Mouse (Mus musculus) megakaryocyte, embryonic 14.5 days (primary cell): ENCODE data around the gene Lrig3. TPM values are rescaled to one million over a fixed set of nuclear protein-coding genes. Genes with fewer than 3 reads are reported as not detected.

ENCODE experiments used
- H3K27me3 ChIP-seq: replicated peaks from 2 replicates; pipeline ENCODE3; 2012; ENCODE audit warnings: inconsistent platforms
- H3K36me3 ChIP-seq: replicated peaks from 2 replicates; pipeline ENCODE3; 2012; ENCODE audit warnings: low read length, inconsistent platforms, mixed read lengths
- H3K4me1 ChIP-seq: 2 replicates; pipeline ENCODE4 v1.6.1; 2012; ENCODE audit warnings: inconsistent platforms
- H3K4me3 ChIP-seq: replicated peaks from 2 replicates; pipeline ENCODE3; 2012; ENCODE audit warnings: moderate library complexity, mild to moderate bottlenecking, inconsistent platforms
- H3K9me3 ChIP-seq: 2 replicates; pipeline ENCODE4 v1.6.1; 2012; ENCODE audit warnings: inconsistent platforms
- FLI1 ChIP-seq: IDR thresholded peaks from 2 replicates; pipeline ENCODE4 v1.6.1; 2012; ENCODE audit warnings: low read length, inconsistent platforms, mixed read lengths
- GATA1 ChIP-seq: IDR thresholded peaks from 3 replicates; pipeline ENCODE4 v1.6.1; 2012; ENCODE audit warnings: mixed read lengths, low read length, inconsistent platforms, borderline replicate concordance
- polyA plus RNA-seq: library from polyadenylated mRNA; stranded (reverse); fragments of >175 nt; gene quantifications from 2 replicates; pipeline ENCODE4 v1.2.3, GENCODE M21; 2012; ENCODE audit warnings: low replicate concordance; ENCODE audit not compliant: insufficient read depth

The Lrig3 gene
- polyA plus RNA-seq, 1 experiment = not detected

DNA sequence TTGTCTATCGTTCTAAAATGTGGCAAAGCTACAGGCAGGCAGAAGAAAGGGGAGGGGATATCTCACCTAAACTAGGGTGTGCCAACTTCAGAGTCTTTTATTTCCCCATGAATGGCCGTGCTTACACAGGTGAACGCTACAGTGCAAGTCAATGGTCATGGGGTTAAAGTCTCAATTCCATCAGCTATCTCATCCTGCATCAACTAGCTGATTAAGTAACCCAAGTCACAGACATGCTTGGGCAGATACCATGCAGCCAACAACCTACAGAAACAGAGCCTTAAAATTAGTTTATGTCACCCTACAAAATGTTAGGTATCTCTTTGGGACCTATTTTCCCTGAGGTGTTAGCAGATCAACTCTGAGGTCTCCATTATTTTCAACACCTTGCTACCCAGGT, 1.3 kb upstream of the Lrig3 start:
- Histone ChIP-seq H3K4me1 (peaks cover 16% of the 10 kb centered on the region), H3K27me3 (peaks cover 37% of the 10 kb centered on the region), H3K9me3 (peaks cover 9% of the 10 kb centered on the region), H3K36me3 (no peaks in the 10 kb centered on the region), H3K4me3 (no peak overlapping the region)
- TF ChIP-seq FLI1 = no peak
- TF ChIP-seq GATA1 = no peak

- Histone ChIP-seq H3K9me3 (peaks cover 7% of the 10 kb centered on the region; the same call in 1 of the 2 replicates), H3K27me3 (peaks cover 37% of the 10 kb centered on the region), H3K36me3 (no peaks in the 10 kb centered on the region), H3K4me1 (peaks cover 16% of the 10 kb centered on the region), H3K4me3 (peak overlapping the region; percentile 90)
- no peak for TF ChIP-seq GATA1
- TF ChIP-seq FLI1 = no peak
Observed at GRCm38 (mm10) chr10:125966481-125967251, 698 bp downstream of the Lrig3 start.

DNA sequence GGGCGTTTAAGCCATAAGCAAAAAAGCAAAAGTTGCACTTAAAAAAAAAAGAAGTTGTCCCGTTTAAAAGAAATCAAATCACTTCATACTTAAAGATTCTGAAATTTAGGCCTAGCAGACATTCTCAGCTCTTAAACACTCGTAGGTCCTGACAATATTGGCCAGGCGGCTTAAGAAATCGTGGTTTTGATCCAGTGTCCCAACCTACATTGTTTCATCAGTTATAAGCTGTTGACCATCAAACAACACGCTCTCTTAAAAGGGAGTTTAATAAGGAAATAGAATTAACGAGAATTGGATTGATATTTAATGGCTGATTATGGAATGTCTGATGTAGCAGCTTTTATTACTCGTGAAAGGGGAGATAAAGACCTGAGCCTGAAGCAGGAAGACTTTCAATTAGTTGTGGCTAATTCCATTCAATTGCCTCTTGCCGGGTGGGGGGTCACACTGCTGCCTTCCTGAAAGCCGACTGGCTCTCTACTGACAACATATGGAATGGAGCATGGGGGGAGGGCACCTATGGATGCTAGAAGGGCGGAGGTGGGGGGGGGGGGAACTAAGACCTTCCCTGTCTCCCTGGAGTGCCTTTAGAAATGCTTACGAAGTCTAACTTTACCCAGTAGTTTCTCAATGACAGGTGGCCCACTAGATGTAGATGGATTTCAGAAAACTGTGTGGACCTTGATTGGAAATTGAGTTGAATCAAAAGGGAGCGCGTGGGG, 1.6 kb downstream of the Lrig3 start:
- Histone ChIP-seq H3K36me3 (no peaks in the 10 kb centered on the region), H3K27me3 (peaks cover 37% of the 10 kb centered on the region), H3K4me3 (no peak overlapping the region), H3K9me3 (peaks cover 6% of the 10 kb centered on the region; the same call in 1 of the 2 replicates), H3K4me1 (peaks cover 16% of the 10 kb centered on the region)
- TF ChIP-seq FLI1 (no peak), GATA1 (no peak)

- Histone ChIP-seq H3K27me3 (peaks cover 37% of the 10 kb centered on the region), H3K36me3 (no peaks in the 10 kb centered on the region), H3K4me1 (peaks cover 16% of the 10 kb centered on the region), H3K9me3 (0 out of 2 replicates have a peak, but pooled peaks cover 4% of the 10 kb centered on the region), H3K4me3 (no peak overlapping the region)
- TF ChIP-seq FLI1 = no peak
- no peak for TF ChIP-seq GATA1
Observed at GRCm38 (mm10) chr10:125968191-125969132, 2.5 kb downstream of the Lrig3 start.

DNA sequence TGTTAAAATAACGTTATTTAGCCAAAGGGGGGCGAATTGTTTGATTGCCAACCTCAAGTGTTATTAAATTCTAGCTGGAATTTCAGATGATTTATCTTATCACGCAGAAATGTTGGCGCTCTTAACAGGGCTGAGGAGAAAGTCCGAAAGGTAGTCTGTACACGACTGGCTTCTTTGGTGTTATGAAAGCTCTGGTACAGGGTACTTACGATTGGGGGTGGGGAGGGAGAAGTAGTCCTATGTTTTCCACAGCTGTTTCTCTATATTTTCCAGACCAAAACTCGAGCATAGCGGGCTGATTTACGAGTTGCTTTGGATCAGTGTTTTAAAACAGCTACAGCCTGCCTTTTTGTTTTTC, 3.1 kb downstream of the Lrig3 start:
- Histone ChIP-seq H3K9me3 (peaks cover 6% of the 10 kb centered on the region; the same call in 1 of the 2 replicates), H3K4me1 (peaks cover 16% of the 10 kb centered on the region), H3K36me3 (no peaks in the 10 kb centered on the region), H3K27me3 (peaks cover 35% of the 10 kb centered on the region), H3K4me3 (no peak overlapping the region)
- TF ChIP-seq GATA1 (no peak), FLI1 (no peak)

GRCm38 (mm10) chr10:125970031-125970430, 4.1 kb downstream of the Lrig3 start:
- H3K4me3 ChIP-seq = no peak overlapping the region
- H3K4me1 ChIP-seq = peaks cover 16% of the 10 kb centered on the region
- H3K27me3 ChIP-seq = peaks cover 30% of the 10 kb centered on the region
- no peaks in the 10 kb centered on the region for H3K36me3 ChIP-seq
- TF ChIP-seq GATA1 = no peak
- peaks cover 8% of the 10 kb centered on the region; the same call in 1 of the 2 replicates for H3K9me3 ChIP-seq

DNA sequence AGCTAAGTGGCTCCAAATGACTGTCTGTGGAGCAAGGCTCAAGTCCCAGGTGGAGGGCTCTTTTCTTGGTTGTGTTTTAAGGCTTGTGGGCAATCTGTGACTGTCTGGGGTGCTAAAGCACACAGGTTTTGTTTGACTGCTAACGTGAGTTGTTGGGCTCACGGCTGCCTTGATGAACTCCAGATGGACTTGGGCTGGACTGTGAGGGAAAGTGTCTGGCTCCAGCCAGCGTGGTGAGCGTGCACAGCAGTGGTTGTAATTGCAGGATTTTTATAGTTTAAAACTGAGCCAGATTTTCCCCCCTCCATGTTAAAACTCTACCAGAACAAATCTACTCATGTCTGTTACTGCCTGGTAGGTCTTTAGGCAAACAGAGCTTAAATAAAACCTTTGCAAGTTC, 4.5 kb downstream of the Lrig3 start:
- no peak for TF ChIP-seq FLI1
- TF ChIP-seq GATA1 = no peak
- peaks cover 15% of the 10 kb centered on the region for H3K4me1 ChIP-seq
- no peaks in the 10 kb centered on the region for H3K36me3 ChIP-seq
- peaks cover 11% of the 10 kb centered on the region; the same call in 1 of the 2 replicates for H3K9me3 ChIP-seq
- no peak overlapping the region for H3K4me3 ChIP-seq
- peaks cover 27% of the 10 kb centered on the region for H3K27me3 ChIP-seq

DNA sequence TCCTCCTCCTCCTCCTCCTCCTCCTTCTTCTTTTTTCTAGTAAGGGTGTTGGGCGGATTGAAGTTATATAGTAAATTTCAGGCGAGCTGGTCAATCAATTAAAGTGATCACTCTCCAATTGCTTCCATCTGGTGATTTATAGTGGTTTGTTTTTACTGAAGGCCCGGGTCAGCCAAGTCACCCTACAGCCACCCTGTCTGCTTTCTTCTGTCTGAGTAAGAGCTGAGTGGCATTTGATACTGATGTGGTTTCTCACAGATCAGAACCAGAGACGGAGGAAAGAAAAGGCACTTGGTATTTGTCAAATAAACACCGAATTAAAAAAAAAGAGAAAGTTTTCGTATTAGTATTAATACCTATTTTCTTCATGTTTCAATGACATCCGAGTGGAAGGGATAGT, 7.8 kb downstream of the Lrig3 start:
- H3K9me3 ChIP-seq = peaks cover 22% of the 10 kb centered on the region; the same call in 1 of the 2 replicates
- no peaks in the 10 kb centered on the region for H3K4me1 ChIP-seq
- TF ChIP-seq GATA1 (no peak), FLI1 (no peak)
- H3K36me3 ChIP-seq = no peaks in the 10 kb centered on the region
- no peaks in the 10 kb centered on the region for H3K27me3 ChIP-seq
- no peak overlapping the region for H3K4me3 ChIP-seq

- H3K4me3 ChIP-seq = no peak overlapping the region
- H3K4me1 ChIP-seq = no peaks in the 10 kb centered on the region
- no peaks in the 10 kb centered on the region for H3K27me3 ChIP-seq
- no peaks in the 10 kb centered on the region for H3K36me3 ChIP-seq
- no peak for TF ChIP-seq FLI1
- peaks cover 53% of the 10 kb centered on the region for H3K9me3 ChIP-seq
Observed at GRCm38 (mm10) chr10:125981938-125982337, 16.0 kb downstream of the Lrig3 start.
